Mouse (Mus musculus) cerebellum, postnatal 36 days (tissue): Measurements from ENCODE around the gene Camsap3.
"Not testable (repeated sequence)": the region's sequence is repeated elsewhere in the genome, so short reads cannot be mapped to it uniquely, and the experiment has no call there.

Source experiments
- DNase-seq, 2 experiments: peaks; one replicate each; pipeline ENCODE4 v3.0.0; 2021 to 2022; ENCODE audit warnings: mixed read lengths in 2 of 2

The Camsap3 gene

DNA sequence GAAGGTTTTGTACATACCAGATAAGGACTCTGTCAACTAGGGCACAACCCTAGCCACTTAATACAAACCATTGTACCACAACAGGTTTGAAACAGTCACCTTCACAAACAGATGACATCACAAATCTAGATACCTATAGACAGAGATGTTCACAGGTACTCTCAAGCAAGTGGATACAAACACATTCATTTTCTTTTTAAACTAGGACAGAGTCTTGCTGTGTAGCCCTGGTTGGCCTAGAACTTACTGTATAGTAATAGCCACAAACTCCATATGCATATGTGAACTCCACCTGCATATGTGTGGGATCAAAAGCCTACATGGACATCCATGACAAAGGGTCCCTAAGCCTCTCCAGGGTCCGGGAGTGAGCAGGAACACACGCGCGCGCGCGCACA lies at the start of gene Camsap3:
Camsap3 (plus strand) TSS at position 301 of the 398 bp plus-strand sequence.
- no peak for DNase-seq

DNA sequence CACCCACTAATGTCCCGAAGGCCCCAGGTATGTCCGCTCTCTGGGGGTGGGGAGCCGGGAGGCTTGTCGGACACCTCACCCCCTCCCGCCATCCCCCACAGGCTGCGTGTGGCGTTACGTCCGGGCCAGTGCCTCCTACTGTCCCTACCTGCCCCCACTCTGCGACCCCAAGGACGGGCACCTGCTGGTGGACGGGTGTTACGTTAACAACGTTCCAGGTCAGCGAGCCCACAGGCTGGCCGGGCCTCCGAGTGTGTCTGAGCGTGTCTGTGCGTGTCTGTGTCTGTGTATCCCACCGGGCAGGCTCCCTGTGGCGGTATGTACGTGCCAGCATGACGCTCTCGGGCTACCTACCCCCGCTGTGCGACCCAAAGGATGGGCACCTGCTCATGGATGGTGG lies 49.4 kb upstream of the Camsap3 start:
- DNase-seq: no peak

DNA sequence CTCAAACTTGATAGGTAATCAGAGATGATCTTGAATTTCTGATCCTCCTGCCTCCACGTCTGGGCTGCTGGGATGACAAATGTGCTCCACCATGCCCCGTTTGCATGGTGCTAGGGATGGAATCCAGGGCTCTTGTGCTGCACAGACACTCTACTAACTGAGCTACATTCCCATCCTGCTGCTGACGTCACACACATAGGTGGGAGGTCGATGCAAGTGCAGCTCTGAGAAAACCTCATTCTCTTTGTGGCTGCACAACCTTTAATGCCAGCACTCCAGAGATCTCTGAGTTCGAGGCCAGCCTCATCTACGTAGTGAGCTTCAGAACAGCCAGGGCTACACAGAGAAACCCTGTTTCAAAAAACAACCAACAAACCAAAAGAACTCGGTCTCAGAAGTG lies 47.9 kb upstream of the Camsap3 start:
- DNase-seq: no peak

DNA sequence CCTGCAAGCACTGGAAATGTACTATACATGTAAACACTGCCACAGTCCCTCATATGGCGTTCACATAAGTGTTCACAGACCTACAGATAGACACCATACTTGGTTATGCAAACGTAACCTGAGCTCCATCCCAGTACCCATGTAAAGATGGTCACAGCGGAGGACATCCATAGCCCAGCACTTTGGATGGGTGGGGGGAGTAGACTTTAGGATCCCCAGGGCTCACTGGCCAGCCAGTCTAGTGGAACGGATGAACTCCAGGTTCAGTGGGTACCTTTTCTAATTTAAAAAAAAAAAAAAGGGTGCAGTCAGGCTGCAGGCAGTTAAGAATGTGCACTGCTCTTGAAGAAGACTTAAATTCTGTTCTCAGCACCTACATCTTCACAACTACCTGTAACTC lies 47.0 kb upstream of the Camsap3 start:
- DNase-seq: no peak

DNA sequence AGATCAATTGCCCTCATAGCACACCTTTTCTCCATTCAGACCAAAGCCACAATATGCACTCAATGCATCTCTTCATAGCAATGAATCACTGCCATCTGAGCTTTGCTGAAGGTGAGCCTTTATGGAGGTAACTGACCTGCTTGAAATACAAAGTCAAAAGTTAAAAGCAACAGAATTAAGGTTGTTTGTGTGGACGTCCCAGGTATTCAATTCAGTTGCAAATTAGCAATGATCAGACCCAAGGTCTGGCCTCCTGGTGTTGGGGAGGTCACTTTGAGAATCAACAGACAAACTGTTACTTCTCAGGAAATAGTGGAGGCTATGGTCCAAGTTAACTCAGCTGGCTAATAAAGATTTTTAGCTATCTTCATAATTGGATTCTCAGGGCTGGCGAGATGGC lies 40.6 kb upstream of the Camsap3 start:
- no peak for DNase-seq

DNA sequence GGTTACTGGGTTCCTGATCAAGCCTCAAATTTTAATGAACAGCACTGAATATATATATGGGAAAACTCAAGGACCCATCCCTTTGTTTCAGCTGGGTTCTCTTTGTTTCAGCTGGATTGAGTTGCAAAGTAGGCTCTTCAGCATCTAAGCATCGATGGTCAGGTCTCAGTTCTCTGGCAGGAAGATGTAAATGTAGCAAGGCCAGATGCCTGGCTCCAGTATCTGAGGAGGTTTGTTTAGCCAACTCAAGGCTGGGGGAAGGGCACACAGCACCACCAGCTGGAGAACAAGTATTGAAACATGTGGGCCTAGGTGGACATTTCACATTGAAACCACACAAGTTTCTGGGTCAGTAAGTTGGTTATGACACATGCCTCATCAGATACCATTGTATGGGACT lies 34.9 kb upstream of the Camsap3 start:
- DNase-seq: no peak

DNA sequence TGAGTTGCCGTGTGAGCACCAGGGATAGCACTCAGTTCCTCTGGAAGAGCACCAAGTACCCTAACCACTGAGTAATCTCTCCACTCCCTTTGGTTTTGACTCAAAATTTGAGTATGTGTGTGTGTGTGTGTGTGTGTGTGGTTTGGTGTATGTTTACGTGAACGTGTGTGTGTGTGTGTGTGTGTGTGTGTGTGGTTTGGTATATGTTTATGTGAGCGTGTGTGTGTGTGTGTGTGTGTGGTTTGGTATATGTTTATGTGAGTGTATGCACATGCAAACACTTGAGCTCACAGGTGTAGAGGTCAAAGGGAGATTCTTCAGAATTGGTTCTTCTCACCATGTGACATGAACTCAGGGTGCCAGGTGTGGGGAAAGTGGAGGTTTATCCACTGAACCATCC lies 31.0 kb upstream of the Camsap3 start:
- DNase-seq: no peak

DNA sequence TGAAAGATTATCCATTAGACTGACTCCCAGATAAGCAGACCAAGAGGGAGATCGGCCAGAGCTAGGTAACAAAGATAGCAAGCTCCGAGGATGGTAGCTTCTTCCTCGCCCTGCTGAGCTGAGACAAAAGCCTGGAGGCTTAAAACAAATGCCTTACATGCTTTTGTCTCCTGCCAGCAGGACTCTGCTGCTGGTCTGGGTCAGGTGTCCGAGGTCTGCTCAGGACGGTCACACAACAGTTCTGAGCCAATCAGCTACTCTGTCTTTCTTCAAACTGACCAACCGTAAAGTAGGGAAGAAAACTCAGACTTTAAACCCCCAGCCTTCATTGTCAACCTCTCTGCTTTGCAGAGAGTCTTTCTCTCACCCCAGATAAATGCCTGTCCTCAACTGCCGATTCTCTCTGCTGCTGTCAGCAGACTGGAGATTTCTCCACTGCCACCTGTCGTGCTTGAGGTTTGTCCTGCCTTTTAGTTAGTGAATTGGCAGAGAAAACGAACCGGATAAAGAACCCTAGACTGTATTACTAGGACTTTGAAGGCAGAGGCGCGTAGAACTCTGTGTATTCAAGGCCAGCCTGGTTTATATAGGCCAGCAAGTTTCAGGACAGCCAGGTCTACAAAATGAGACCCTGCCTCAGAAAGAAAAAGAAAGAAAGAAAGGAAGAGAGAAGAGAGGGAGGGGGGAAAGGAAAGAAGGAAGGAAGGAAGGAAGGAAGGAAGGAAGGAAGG lies 19.3 kb upstream of the Camsap3 start, which contains the start of gene C330021F23Rik:
C330021F23Rik (plus strand) TSS at position 350 of the 731 bp plus-strand sequence.
- DNase-seq: no peak

DNA sequence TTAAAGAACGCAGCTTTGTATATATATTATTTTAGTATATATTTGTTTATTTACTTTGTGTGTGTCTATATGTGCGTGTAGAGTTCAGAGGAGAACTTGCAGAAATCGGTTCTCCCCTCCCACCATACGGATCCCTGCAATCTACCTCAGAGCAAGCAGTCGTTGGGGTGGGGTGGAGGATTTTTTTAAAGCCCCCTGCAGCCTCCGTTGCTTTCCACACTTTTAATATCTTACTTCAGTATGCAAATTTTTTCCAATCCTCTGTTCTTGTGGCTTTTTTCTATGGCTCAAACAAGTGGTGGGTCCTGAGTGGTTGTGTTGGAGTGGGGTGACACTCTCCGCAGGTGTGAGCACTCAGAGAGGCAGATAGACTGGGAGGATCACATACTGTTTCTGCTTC lies 18.7 kb upstream of the Camsap3 start:
- no peak for DNase-seq

DNA sequence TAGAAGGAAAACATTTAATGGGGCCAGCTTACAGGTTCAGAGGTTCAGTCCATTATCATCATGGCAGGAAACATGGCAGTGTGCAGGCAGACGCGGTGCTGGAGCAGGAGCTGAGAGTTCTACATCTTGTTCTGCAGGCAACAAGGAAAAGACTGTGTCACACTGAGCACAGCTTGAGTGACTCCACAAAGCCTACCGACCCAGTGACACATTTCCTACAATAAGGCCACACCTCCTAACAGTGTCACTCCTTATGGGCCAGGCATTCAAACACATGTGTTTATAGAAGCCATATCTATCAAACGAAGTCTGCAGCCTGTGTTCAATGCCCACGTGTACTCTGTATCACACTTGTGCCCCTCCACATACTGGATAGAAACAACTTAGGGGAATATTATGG lies 17.3 kb upstream of the Camsap3 start:
- no peak for DNase-seq

DNA sequence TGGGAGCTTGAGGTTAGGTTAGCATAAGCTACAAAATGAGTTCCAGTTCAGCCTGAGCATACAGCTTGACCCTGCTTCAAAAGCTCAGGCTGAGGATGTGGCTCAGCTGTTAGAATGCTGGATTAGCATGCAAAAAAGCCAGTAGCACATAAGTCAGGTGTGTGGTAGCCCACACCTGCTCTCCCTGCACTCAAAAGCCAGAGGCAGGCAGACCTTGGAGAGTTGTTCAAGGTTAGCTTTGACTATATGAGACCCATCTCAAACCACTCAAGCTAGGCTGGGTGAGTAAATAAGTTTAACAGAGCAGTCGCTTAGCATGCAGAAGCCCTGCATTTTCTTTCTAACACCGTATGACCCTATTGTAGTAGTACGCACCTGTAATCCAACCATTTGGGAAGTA lies 12.5 kb upstream of the Camsap3 start:
- no peak for DNase-seq

DNA sequence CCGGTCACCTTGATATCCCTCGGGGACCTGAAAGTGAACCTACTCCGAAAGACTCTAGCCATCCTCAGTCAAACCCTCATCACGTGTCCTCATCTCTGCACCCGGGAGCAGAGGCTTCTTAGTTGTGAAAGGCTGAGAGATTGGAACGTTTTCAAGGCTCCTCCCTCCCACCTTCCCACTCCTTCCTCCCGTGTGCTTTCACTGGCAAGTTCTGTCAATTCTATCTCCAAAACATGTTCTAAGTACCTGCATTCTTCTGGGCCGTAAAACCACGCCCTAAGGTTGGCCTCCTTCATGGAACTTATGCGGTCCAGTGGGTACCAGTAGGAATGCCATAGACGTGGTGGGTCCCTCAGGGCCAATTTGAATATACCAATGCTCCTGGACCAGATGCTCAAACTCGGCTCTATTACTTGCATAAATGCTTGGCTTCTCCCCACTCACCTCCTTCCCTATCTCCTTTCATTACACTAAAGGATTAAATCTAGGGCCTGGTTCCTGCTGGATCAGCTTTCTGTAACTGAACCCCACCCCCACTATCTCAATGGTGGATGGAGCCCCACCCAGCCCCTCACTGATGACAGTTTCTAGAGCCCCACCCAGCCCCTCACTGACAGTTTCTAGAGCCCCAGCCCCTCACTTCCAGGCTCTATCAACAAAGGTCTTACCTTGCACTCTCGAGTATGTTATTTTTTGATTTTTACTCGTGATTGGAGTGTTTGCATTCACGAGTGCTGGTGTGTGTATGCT lies 10.7 kb upstream of the Camsap3 start:
- no peak for DNase-seq

DNA sequence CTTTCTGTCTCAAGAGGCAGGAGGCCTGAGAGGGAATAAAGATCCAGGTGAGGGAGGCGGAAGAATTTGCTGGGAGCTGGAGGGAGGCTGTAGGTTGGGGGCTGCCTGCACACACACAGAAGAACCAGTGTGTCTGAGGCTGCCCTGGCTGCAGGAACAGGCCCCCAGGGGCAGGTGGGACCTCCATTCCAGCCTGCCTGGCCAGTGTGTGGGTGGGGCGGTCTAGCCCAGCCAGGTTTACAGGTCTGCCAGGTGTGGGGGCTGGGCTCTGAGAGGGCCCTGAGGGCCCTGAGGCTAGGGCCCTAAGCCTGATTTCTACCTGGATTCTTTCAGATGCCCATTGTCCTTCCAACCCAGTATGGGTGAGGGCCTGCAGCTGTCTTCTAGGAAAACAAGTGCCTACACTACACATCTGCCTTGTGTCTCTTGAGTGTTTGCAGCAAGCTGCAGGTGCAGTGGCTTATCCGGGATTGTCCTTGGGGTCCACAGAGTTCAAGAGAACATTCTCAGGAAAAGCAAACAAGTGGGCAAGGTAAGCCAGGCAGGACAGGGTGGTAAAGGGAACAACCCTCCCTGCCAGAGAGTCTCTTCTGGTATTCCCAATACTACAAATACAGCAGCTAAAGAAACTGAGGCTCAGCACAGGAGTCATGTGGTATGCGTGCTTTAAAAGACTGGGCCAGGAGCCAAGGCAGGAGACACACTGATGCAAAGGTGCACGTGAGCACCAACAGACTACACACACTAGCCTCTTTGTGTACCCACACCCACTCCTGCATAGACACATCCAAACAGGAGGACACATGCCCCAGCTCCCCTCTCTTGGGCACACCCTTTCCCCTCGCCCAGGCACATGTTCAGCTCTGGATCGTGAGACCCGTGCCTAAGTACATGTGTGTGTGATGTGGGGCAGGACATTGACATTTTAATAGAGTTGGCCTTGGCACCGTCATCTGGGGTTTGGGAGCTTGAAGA lies 7.4 kb upstream of the Camsap3 start:
- no peak for DNase-seq

DNA sequence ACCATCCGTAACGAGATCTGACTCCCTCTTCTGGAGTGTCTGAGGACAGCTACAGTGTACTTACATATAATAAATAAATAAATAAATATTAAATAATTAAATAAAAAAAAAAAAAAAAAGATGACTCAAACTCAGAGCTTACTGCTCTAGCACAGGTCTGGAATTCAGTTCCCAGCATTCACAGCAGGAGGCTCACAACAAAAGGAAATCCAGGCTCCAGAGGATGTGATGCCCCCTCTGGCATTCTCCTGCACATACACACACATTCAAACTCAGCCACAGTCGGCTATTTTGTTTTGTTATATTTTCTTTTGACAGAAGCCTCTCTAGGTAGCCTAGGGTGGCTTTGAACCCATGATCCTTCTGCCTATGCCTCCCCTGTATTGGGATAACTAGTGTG lies 5.1 kb upstream of the Camsap3 start:
- DNase-seq: not testable (repeated sequence)

DNA sequence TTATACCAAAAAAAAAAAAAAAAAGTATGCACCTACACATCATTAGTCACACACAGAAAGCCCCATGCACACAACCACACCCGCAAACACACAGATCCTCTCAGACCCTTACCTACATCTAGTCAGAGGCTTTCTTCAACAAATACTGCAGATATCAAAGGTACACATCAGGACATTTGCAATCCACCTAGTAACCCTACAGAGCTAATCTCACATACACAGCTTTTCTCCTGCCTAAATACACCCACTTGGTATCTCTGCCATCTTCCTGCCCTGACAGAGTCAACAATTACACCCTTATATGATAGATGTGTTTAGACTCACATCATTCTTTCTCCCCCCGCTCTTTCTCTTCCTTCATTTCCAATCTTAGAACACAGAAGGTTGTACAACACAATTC lies 641 bp upstream of the Camsap3 start:
- DNase-seq: no peak

DNA sequence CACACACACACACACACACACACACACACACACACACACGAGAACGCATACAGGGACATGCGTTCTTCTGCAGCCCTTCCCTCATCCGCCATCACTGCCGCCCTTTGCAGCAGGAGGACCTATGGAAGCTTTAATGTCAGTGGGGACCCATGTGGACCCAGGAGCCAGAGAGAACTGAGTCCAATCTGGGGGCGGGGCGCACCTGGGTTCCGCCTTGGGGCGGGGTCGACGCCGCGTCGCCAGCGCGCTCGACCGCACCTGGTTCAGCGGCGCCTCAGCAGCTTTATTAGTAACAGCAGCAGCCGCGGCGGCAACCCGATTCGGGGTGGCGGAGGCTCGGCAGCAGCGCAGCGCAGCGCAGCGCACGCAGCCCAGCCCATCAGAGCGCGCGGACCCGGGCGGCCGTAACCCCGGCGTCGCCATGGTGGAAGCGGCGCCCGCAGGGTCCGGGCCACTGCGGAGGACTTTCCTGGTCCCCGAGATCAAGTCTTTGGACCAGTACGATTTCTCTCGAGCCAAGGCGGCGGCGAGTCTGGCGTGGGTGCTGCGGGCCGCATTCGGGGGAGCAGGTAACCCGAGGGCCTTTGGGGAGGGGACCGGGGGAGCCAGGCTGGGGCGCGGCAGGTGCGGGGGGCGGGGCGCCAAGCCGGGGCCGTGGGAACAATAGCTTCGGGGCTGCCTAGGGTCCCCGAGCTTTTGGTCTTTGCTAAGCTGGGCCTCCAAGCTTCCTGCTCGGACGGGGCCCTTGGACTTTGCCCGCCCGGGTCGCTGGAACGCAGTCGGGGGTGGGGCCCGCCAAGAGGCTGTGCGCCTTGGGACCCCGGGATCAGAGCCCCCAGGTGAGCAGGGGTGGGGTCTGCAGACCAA lies 531 bp downstream of the Camsap3 start:
- peak; percentile 71 to 76 for DNase-seq

DNA sequence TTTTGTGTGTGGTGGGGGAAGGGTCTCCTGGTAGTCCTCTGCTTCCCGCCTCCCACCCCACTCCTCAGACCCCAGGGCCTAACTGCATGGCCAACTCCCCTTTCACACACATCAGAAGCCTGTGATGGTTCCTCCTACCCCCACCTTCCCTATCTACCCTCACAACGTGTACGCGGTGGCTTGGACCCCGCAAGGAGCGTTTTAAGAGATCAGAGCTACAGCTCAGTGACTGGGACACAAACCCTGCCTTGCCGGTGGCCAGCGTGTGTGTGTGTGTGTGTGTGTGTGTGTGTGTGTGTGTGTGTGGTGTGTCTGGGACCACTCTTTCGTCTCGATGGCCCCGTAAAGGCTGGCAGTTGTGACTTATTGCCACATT lies 1.2 kb downstream of the Camsap3 start:
- DNase-seq: peak in 1 of 2 experiments; percentile 34

DNA sequence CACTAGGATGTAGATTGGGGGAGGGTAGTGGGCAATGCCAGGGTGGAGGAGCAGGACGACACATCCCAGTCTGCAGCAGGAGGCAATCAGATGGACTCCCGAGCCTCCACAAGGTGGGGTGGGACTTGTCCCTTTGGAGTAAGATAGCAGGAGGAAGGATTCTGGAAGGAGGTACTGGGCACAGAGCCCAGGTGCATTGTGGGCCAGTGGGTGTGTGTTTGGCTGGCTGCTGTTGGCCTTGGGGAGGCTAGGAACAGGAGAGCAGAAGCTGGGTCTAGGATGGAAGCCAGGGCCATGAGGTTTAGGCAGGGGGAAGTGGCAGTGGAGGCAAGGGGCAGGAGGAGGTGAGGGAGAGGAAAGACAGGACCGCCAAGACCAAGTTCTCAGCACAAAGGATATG lies 6.4 kb downstream of the Camsap3 start:
- DNase-seq: peak; percentile 35 to 43

DNA sequence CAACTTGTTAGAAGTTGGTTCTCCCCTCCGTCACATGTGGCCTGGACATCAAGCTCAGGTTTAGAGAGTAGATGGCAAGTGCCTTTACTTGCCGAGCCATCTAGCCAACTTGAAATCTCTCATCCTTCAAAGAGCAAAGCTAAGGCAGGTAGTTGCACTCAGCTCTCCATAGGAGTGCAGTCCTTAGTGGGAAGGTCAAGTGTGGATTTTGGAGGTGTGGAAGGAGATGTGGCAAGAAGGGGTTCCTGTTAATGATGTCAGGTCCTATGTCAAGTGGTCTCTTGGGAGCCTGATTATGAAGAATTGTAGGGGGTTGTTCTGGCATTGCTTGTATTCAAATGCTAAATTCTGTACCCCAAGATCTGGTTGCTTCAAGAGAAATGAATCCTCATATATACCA lies 7.4 kb downstream of the Camsap3 start:
- no peak for DNase-seq

DNA sequence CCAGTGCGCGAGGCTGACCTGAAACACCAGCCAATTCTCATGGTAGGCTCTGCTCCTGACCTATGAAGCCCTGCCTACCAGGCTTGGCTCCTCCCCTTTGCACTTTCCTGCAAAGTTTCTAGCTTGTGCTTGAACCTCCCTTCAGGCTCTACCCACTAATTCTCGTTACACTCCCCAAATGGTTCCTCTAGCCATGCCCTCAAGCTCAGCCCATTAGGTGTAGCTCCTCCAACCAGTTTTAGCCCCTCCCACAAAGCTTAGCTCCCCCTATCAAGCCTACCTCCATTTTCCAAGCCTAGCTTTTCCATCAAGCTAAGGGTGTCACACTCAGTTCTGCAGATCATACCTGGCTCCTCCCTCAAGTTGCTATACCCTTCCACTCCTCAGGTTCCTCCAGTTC lies 11.0 kb downstream of the Camsap3 start:
- no peak for DNase-seq

DNA sequence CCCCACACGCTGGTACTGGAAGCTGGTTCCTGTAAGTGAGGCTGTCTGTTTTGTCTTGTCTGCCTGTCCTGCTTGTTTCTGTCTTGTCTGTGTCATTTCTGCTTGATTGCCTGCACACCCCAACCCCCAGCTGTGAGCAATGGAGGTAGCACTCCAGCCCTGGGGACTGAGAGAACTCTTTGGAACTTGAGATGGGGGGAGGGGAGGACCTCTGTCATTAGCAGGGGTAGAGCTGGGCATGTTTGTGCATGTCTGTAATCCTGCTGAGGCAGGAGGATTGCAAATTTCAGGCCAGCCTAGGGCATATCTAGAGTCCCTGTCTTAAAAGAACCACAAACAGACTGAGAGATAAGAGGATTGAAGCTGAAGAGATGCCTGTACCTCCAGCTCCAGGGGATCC lies 12.1 kb downstream of the Camsap3 start:
- no peak for DNase-seq

DNA sequence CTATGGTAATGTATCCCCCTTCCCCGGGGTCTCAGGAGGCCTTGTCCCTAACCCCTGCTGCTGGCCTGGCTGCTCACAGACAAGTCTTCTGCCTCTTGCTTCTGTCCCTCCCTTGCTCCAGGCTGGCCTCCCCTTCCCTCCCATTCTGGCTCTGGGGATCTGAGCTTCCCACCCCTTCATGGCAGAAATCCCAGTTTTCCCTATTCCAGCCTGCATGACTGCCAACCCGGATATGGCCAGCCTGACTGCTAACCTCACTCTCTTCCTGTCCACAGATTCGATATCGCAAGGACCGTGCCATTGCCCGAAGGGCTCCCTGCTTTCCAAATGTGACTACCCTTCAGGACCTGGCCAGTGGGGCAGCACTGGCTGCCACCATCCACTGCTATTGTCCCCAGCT lies 13.3 kb downstream of the Camsap3 start:
- no peak for DNase-seq
